Mouse (Mus musculus) lung, embryonic 16.5 days (tissue): ENCODE measurements at regions not wholly inside any gene's neighbourhood (a gene's known extent, or its start where the extent isn't known, plus 50 kb on each side); places are given as distances from the start of the nearest gene placed in this dataset.
"Not testable (repeated sequence)": the region's sequence is repeated elsewhere in the genome, so short reads cannot be mapped to it uniquely, and the experiment has no call there.

ENCODE experiments used
- ATAC-seq: fragments of 200-750 bp; cut with Nextera tagmentation; 2 replicates; pipeline ENCODE4 v1.8.0; 2017; ENCODE audit warnings: low read depth, mild to moderate bottlenecking, moderate library complexity
- H3K27ac ChIP-seq: fragments of 300-500 bp; sonication (generic); 2 replicates; pipeline ENCODE4 v1.5.1; 2014; ENCODE audit warnings: mild to moderate bottlenecking, control low read depth, low read length
- H3K27me3 ChIP-seq: fragments of 300-500 bp; sonication (generic); 2 replicates; pipeline ENCODE4 v1.6.1; 2014; ENCODE audit warnings: low read depth, low read length, mixed read lengths; ENCODE audit not compliant: control insufficient read depth, insufficient read depth
- H3K36me3 ChIP-seq: fragments of 300-500 bp; sonication (generic); 2 replicates; pipeline ENCODE4 v1.6.1; 2014; ENCODE audit warnings: low read length; ENCODE audit not compliant: control insufficient read depth, insufficient read depth
- H3K4me1 ChIP-seq: fragments of 300-500 bp; sonication (generic); replicated peaks from 2 replicates; pipeline ENCODE4 v1.6.1; 2014; ENCODE audit warnings: low read length, mixed read lengths; ENCODE audit not compliant: control insufficient read depth, insufficient read depth
- H3K4me2 ChIP-seq: fragments of 300-500 bp; sonication (generic); 2 replicates; pipeline ENCODE4 v1.6.1; 2014; ENCODE audit warnings: low read depth, low read length, control low read depth
- H3K4me3 ChIP-seq: fragments of 300-500 bp; sonication (generic); 2 replicates; pipeline ENCODE4 v1.5.1; 2014; ENCODE audit warnings: mild to moderate bottlenecking, low read length, control low read depth
- H3K9ac ChIP-seq: fragments of 300-500 bp; sonication (generic); 2 replicates; pipeline ENCODE4 v1.6.1; 2014; ENCODE audit warnings: low read length, control low read depth
- H3K9me3 ChIP-seq: fragments of 300-500 bp; sonication (generic); 2 replicates; pipeline ENCODE4 v1.6.1; 2016; ENCODE audit warnings: low read length; ENCODE audit not compliant: control insufficient read depth
- WGBS: fragments of 180-500 bp; shearing (Covaris S2); extraction: QIAGEN DNeasy Blood & Tissue Kit; methylation state at CpG from one replicate; pipeline ENCODE4 v1.1.7; 2014; 5-methylcytosine and 5-hydroxymethylcytosine counted together

- H3K36me3 ChIP-seq, H3K4me1 ChIP-seq, H3K4me3 ChIP-seq, ATAC-seq, H3K4me2 ChIP-seq, H3K27me3 ChIP-seq, H3K27ac ChIP-seq, H3K9ac ChIP-seq, H3K9me3 ChIP-seq: not testable (repeated sequence)
- 55% methylated on average over 5 of the region's 5 CpGs for WGBS
These were observed 226.1 kb downstream of the Tpra1 start for GRCm38 (mm10) chr6:89128141-89128540.

- Histone ChIP-seq H3K27ac (no peak overlapping the region), H3K9ac (no peak overlapping the region), H3K36me3 (no peaks in the 10 kb centered on the region), H3K9me3 (no peaks in the 10 kb centered on the region), H3K27me3 (no peaks in the 10 kb centered on the region), H3K4me3 (no peak overlapping the region), H3K4me2 (no peak overlapping the region), H3K4me1 (no peaks in the 10 kb centered on the region)
- WGBS, result 73% methylated on average over 3 of the region's 3 CpGs
- no peak for ATAC-seq
These were observed 222.0 kb downstream of the Plxna1 start for GRCm38 (mm10) chr6:89140469-89140868.

DNA sequence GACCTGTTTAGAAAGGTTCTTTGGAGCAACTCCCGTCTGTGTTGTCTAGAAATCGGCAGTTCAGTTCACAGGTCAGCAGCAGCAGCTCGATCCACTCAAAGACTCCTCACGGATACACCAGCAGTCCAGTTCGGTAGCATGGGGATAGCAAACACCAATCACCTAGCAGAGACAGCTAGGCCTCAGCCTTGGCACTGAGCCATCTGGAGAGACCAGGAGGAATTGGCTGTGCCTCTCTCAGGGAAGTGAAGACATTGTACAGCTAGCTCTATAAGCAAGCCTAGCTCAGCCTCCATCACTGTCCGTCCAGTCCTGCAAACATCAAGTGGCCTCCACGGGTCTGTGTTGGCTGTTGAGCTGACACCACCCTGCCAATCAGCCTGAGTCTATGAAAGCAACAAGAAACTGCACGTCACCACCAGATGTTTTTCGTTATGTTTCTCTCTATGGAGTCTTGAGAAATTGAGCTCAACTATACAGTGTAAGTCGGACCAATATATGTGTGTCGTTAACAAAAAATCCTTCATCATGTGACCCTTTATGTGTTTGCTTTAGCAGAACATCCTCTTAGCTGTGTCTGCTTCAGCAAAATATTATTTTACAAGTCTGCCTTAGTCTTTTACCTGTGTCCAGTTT, 209.3 kb downstream of the Plxna1 start:
- Histone ChIP-seq H3K27ac (no peak overlapping the region), H3K4me3 (no peak overlapping the region), H3K9me3 (no peaks in the 10 kb centered on the region), H3K36me3 (no peaks in the 10 kb centered on the region), H3K4me2 (no peak overlapping the region), H3K27me3 (no peaks in the 10 kb centered on the region), H3K9ac (no peak overlapping the region), H3K4me1 (no peaks in the 10 kb centered on the region)
- ATAC-seq, result peak; percentile 62
- 50% methylated on average over 11 of the region's 11 CpGs for WGBS

GRCm38 (mm10) chr6:89157501-89157900, 204.9 kb downstream of the Plxna1 start:
- ATAC-seq, result no peak
- Histone ChIP-seq H3K4me3 (no peak overlapping the region), H3K4me2 (no peak overlapping the region), H3K36me3 (no peaks in the 10 kb centered on the region), H3K4me1 (no peaks in the 10 kb centered on the region), H3K9me3 (no peaks in the 10 kb centered on the region), H3K9ac (no peak overlapping the region), H3K27ac (no peak overlapping the region), H3K27me3 (no peaks in the 10 kb centered on the region)
- WGBS, result 72% methylated on average over 1 of the region's 1 CpGs

DNA sequence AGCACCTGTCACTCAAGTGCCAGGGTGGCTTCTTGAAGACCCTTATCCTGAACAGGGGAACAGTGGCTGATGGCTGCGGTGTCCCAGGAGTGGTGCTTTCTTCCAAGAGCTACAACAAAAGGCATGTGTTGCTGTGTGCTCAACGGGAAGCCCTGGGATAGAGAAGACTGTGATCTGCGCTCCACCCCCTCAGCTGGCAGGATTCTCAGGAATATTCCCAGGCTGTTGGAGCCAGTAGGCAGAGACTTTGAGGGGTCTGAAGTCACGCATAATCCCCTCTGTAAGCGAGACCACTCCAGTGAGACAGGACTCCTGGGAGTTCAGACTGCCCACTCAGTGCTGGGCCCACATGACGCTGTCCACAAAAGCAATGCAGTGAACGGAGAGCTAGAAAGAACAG, 202.4 kb downstream of the Plxna1 start:
- Histone ChIP-seq H3K36me3 (no peaks in the 10 kb centered on the region), H3K27ac (no peak overlapping the region), H3K9me3 (no peaks in the 10 kb centered on the region), H3K27me3 (no peaks in the 10 kb centered on the region), H3K4me1 (no peaks in the 10 kb centered on the region), H3K9ac (no peak overlapping the region), H3K4me3 (no peak overlapping the region), H3K4me2 (no peak overlapping the region)
- WGBS, result 56% methylated on average over 7 of the region's 7 CpGs
- no peak for ATAC-seq

- H3K9ac ChIP-seq, result no peak overlapping the region
- no peak overlapping the region for H3K4me2 ChIP-seq
- no peaks in the 10 kb centered on the region for H3K9me3 ChIP-seq
- no peak overlapping the region for H3K27ac ChIP-seq
- H3K4me3 ChIP-seq, result no peak overlapping the region
- H3K4me1 ChIP-seq, result no peaks in the 10 kb centered on the region
- no peaks in the 10 kb centered on the region for H3K36me3 ChIP-seq
- WGBS, result 83% methylated on average over 1 of the region's 1 CpGs
- no peaks in the 10 kb centered on the region for H3K27me3 ChIP-seq
- ATAC-seq, result no peak
These were observed 200.7 kb downstream of the Plxna1 start for GRCm38 (mm10) chr6:89161746-89162145.

DNA sequence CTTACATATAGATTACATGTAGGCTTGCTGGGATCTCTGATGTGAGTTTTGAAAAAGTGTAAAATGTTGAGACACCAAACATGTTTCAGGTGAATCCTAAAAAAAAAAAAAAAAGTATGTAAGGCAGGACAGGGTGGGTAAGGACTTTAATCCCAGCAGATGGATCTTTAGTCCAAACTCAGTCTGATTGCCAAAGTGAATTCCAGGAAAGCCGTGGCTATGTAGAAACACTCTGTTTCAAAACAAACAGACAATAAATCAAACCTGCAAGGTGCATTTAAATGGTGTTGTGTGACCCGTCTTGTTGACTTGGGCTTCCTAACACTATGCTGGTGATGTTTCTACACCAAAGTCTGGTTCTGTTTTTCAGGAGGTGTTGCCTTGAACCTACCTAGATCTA, 192.9 kb downstream of the Plxna1 start:
- no peaks in the 10 kb centered on the region for H3K4me1 ChIP-seq
- H3K9me3 ChIP-seq, result no peaks in the 10 kb centered on the region; the same call in 1 of the 2 replicates
- H3K9ac ChIP-seq, result no peak overlapping the region
- WGBS, result 36% methylated on average over 2 of the region's 2 CpGs
- no peak overlapping the region for H3K4me3 ChIP-seq
- H3K36me3 ChIP-seq, result no peaks in the 10 kb centered on the region
- no peak for ATAC-seq
- H3K27ac ChIP-seq, result no peak overlapping the region
- H3K27me3 ChIP-seq, result no peaks in the 10 kb centered on the region
- no peak overlapping the region for H3K4me2 ChIP-seq

DNA sequence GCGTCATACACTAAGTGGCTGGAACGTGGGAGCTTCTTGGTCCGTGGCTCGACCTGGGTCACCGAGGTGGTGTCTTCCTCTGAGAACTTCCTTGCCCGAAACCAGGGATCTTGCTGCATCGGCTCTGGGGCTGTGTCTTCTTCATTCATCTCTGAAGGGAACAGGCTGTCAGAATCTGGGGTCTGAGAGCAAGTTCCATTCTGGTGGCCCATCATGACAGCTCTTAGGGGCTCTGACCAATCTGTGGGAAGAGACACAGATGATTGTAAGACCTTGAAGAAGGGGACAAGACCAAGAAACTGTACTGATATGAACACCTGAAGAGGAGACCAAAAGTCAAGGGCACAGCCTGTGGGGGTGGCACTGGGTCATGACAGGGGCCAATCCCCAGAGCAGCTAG, 177.5 kb downstream of the Plxna1 start:
- ATAC-seq, H3K36me3 ChIP-seq, H3K27me3 ChIP-seq, H3K4me2 ChIP-seq, H3K9me3 ChIP-seq, H3K27ac ChIP-seq, H3K9ac ChIP-seq, H3K4me1 ChIP-seq, H3K4me3 ChIP-seq: not testable (repeated sequence)
- WGBS, result 80% methylated on average over 1 of the region's 7 CpGs

DNA sequence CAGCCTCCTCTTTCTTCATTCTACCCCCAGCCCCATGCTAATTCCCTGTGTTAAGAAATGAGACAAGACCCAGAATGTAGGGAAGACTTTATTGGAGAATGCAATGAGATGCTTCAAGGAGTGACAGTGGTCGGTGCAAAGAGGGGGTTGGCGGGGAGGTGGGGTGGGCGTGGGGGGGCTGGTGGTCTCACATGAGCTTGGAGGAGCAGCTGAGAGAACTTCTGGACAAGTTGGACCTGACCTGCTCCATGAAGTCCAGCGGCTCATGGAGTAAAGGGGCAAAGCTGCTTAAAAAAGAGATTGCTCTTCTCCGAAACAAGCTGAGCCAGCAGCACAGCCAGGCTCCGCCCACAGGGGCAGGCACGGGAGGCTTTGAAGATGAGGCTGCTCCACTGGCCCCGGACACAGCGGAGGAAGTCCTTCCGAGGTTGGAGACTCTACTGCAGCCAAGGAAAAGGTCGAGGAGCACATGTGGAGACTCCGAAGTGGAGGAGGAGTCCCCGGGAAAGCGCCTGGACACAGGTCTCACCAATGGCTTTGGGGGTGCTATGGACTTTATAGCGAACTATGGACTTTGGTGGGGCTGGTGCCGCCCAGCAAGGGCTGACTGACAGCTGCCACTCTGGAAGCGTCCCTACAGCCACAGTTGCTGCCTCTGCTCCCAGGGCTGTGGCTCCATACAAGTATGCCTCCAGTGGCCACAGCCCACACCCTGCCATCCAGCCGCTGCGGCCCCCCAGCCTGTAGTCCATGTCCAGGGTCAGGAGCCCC, 161.7 kb downstream of the Plxna1 start:
- H3K27ac ChIP-seq, H3K27me3 ChIP-seq, H3K9ac ChIP-seq, H3K36me3 ChIP-seq, H3K4me1 ChIP-seq, H3K9me3 ChIP-seq: not testable (repeated sequence)
- peak; percentile 43; the same call in 1 of the 2 replicates for ATAC-seq
- Histone ChIP-seq H3K4me2 (peak overlapping the region; percentile 36), H3K4me3 (peak overlapping the region; percentile 24)
- WGBS, result 10% methylated on average over 19 of the region's 19 CpGs
